29 mouse cellular contexts compared by ENCODE assay signal in genomic region chr10:116944940-116945339, GRCm38 (mm10). TPM values are rescaled to one million over a fixed set of nuclear protein-coding genes. Genes with fewer than 3 reads are reported as not detected.
DNase-seq lines count a peak whose midpoint lies in the region; ATAC-seq lines count a peak whose summit lies in the region.
"Had no signal": no experiment of that assay in that cellular context is flagged by ENCODE, and none has a peak within 500 bp of the region (broad histone marks: within the 10 kb centered on the region; RNA-seq: fewer than 3 reads in every experiment).

No protein-coding gene starts in this region.

- intact Hi-C loops in heart, postnatal 36 days (cut with DNase I) = loop anchor here (5.0 kb wide), 3 partner anchors 87 to 267 kb away; partner anchors contain the start of gene Frs2

- H3K9ac ChIP-seq in heart, embryonic 14.5 days (ENCODE audit: low read length) = peak overlapping the region; percentile 62; the same call in 1 of the 2 replicates
- no peak overlapping the region for H3K9ac ChIP-seq in kidney, embryonic 16.5 days (replicated peaks; ENCODE audit: low read length)
- H3K9ac ChIP-seq: forebrain, postnatal 0 days; limb, embryonic 13.5 days; liver, embryonic 14.5 days had no signal

- H3K4me3 ChIP-seq in heart, embryonic 14.5 days (ENCODE audit: control insufficient read depth in 1 of 2, insufficient read depth in 1 of 2, low read depth in 1 of 2, low read length in 2 of 2) = peak overlapping the region; percentile 6 to 13; a peak in 2 of 4 replicates
- H3K4me3 ChIP-seq in kidney, embryonic 16.5 days (ENCODE audit: low read length) = peak overlapping the region; percentile 7; the same call in 1 of the 2 replicates
- H3K4me3 ChIP-seq: forebrain, embryonic 10.5 days; hindbrain, embryonic 13.5 days; limb, embryonic 13.5 days; midbrain, embryonic 10.5 days had no signal

- no peak; the same call in 1 of the 2 replicates for ATAC-seq in heart, embryonic 14.5 days (ENCODE audit: insufficient number of reproducible peaks, insufficient read depth, low FRiP score, low read depth)
- ATAC-seq in kidney, embryonic 16.5 days (ENCODE audit: low FRiP score, low TSS enrichment) = no peak
- ATAC-seq: forebrain, postnatal 0 days; inflammation-experienced regulatory T-cells, adult 6 months had no signal

- H3K9me3 ChIP-seq in heart, embryonic 14.5 days (ENCODE audit: control insufficient read depth, low read length) = 0 out of 2 replicates have a peak, but pooled peaks cover 7% of the 10 kb centered on the region
- H3K9me3 ChIP-seq in kidney, embryonic 16.5 days (ENCODE audit: low read length) = peaks cover 8% of the 10 kb centered on the region; the same call in 1 of the 2 replicates

- H3K36me3 ChIP-seq in heart, embryonic 14.5 days (ENCODE audit: control insufficient read depth, insufficient read depth, low read length) = peaks cover 9% of the 10 kb centered on the region
- peaks cover 12% of the 10 kb centered on the region for H3K36me3 ChIP-seq in kidney, embryonic 16.5 days (ENCODE audit: insufficient read depth, low read length)

- no peaks in the 10 kb centered on the region for H3K27me3 ChIP-seq in heart, embryonic 14.5 days (ENCODE audit: control insufficient read depth, insufficient read depth, low read length)
- H3K27me3 ChIP-seq in kidney, embryonic 16.5 days (ENCODE audit: insufficient read depth, low read length) = no peaks in the 10 kb centered on the region
- H3K27me3 ChIP-seq: hindbrain, embryonic 13.5 days; limb, embryonic 13.5 days had no signal

- peak overlapping the region; percentile 50 for H3K4me2 ChIP-seq in heart, embryonic 14.5 days (ENCODE audit: low read length)
- H3K4me2 ChIP-seq in kidney, embryonic 16.5 days (replicated peaks; ENCODE audit: low read depth, low read length) = peak overlapping the region; percentile 36
- H3K4me2 ChIP-seq: hindbrain, embryonic 13.5 days; limb, embryonic 13.5 days had no signal

- peak overlapping the region; percentile 90 to 95 for H3K27ac ChIP-seq in heart, embryonic 14.5 days (replicated peaks in 1 of 2; ENCODE audit: control insufficient read depth in 1 of 2, insufficient read depth in 1 of 2, low read depth in 2 of 2, low read length in 2 of 2)
- H3K27ac ChIP-seq in kidney, embryonic 16.5 days (ENCODE audit: low read length) = peak overlapping the region; percentile 76
- H3K27ac ChIP-seq: forebrain, embryonic 10.5 days; hindbrain, embryonic 13.5 days; limb, embryonic 13.5 days; liver, embryonic 14.5 days; macrophage; midbrain, embryonic 10.5 days had no signal

- 16% methylated on average over 10 of the region's 10 CpGs for WGBS in heart, embryonic 14.5 days
- WGBS in kidney, embryonic 16.5 days = 30% methylated on average over 10 of the region's 10 CpGs

- peak; percentile 42 for DNase-seq in adrenal gland, postnatal 14 days
- DNase-seq in adrenal gland, postnatal 36 days = no peak
- DNase-seq in heart, postnatal 36 days = no peak
- DNase-seq in kidney, postnatal 25 days = no peak
- no peak for DNase-seq in gastrocnemius, postnatal 25 days
- DNase-seq: adrenal gland, adult 8-10 months; cerebellum, adult 18-20 months; cerebellum, postnatal 25 days; forebrain, postnatal 0 days; right cerebral cortex, postnatal 25 days; thymus, adult 18-20 months; thymus, postnatal 4 days had no signal

- peaks cover 16 to 36% of the 10 kb centered on the region in 2 experiments for H3K4me1 ChIP-seq in heart, embryonic 14.5 days (ENCODE audit: control insufficient read depth in 2 of 2, insufficient read depth in 2 of 2, low read length in 2 of 2)
- peaks cover 26% of the 10 kb centered on the region for H3K4me1 ChIP-seq in kidney, embryonic 16.5 days (ENCODE audit: insufficient read depth, low read length)

RNA-seq across cellular contexts. Expression of gene Rab3ip, which starts 5.6 kb away (rescaled TPM):
- 48.4 and 50.5 TPM in 2 replicates for total RNA-seq in adrenal gland, postnatal 14 days (2021)
- total RNA-seq in adrenal gland, postnatal 36 days (2021) = 10 to 100 TPM; 35.4 to 51.5 TPM
- 66.2 and 70.9 TPM in 2 replicates for polyA plus RNA-seq in heart, embryonic 14.5 days (2014; fragmentation: Nextera tagmentation; extraction: Ambion mirVana)
- total RNA-seq in heart, postnatal 36 days (2021) = 10 to 100 TPM; 85.3 to 89.2 TPM
- polyA plus RNA-seq in kidney, embryonic 16.5 days (2015; fragmentation: Nextera tagmentation; extraction: Ambion mirVana) = 136 and 141 TPM in 2 replicates
- 10 to 100 TPM; 20.3 to 22.9 TPM for total RNA-seq in gastrocnemius, postnatal 25 days (2021)

RNA-seq across cellular contexts. Expression of gene Gm10271, which starts 27.5 kb away (rescaled TPM):
- total RNA-seq in adrenal gland, postnatal 14 days (2021) = not detected in 2 replicates
- not detected for total RNA-seq in adrenal gland, postnatal 36 days (2021)
- not detected in 2 replicates for polyA plus RNA-seq in heart, embryonic 14.5 days (2014; fragmentation: Nextera tagmentation; extraction: Ambion mirVana)
- not detected for total RNA-seq in heart, postnatal 36 days (2021)
- polyA plus RNA-seq in kidney, embryonic 16.5 days (2015; fragmentation: Nextera tagmentation; extraction: Ambion mirVana) = not detected in 2 replicates
- not detected for total RNA-seq in gastrocnemius, postnatal 25 days (2021)
- total RNA-seq: adrenal gland, adult 8-10 months; forebrain, postnatal 0 days; gastrocnemius, postnatal 4 days; layer of hippocampus, postnatal 25 days; left cerebral cortex, postnatal 10 days; midbrain, postnatal 0 days had no signal
- polyA plus RNA-seq: forebrain, embryonic 10.5 days; forebrain, postnatal 0 days; hindbrain, embryonic 13.5 days; inflammation-experienced regulatory T-cells, adult 6 months; large intestine, adult 2 months; limb, embryonic 13.5 days; liver, embryonic 14.5 days; lung, embryonic 16.5 days; macrophage; midbrain, embryonic 10.5 days; midbrain, postnatal 0 days; spleen, adult 2 months; stomach, embryonic 14.5 days had no signal

RNA-seq across cellular contexts. Expression of gene Best3, which starts 41.2 kb away (rescaled TPM):
- 0.26 and 0.45 TPM in 2 replicates for total RNA-seq in adrenal gland, postnatal 14 days (2021)
- total RNA-seq in adrenal gland, postnatal 36 days (2021) = under 1 TPM; 0.23 to 0.33 TPM
- 0.77 and 0.81 TPM in 2 replicates for polyA plus RNA-seq in heart, embryonic 14.5 days (2014; fragmentation: Nextera tagmentation; extraction: Ambion mirVana)
- 1 to 10 TPM; 4.3 to 4.7 TPM for total RNA-seq in heart, postnatal 36 days (2021)
- polyA plus RNA-seq in kidney, embryonic 16.5 days (2015; fragmentation: Nextera tagmentation; extraction: Ambion mirVana) = 0.18 and 0.32 TPM in 2 replicates
- total RNA-seq in gastrocnemius, postnatal 25 days (2021) = 10 to 100 TPM; 18.2 to 18.6 TPM
- total RNA-seq: forebrain, postnatal 0 days had no signal
- polyA plus RNA-seq: forebrain, embryonic 10.5 days; inflammation-experienced regulatory T-cells, adult 6 months; liver, embryonic 14.5 days; stomach, embryonic 14.5 days had no signal

RNA-seq across cellular contexts. Expression of gene Myrfl, which starts 48.2 kb away (rescaled TPM):
- not detected in 2 replicates for total RNA-seq in adrenal gland, postnatal 14 days (2021)
- total RNA-seq in adrenal gland, postnatal 36 days (2021) = under 1 TPM in 1 of 2 experiments, not detected in 1; 0.10 TPM
- polyA plus RNA-seq in heart, embryonic 14.5 days (2014; fragmentation: Nextera tagmentation; extraction: Ambion mirVana) = 0.26 and 0.34 TPM in 2 replicates
- 1 to 10 TPM; 1.3 to 1.5 TPM for total RNA-seq in heart, postnatal 36 days (2021)
- polyA plus RNA-seq in kidney, embryonic 16.5 days (2015; fragmentation: Nextera tagmentation; extraction: Ambion mirVana) = 0.05 and 0.06 TPM in 2 replicates
- under 1 TPM in 1 of 2 experiments, not detected in 1; 0.18 TPM for total RNA-seq in gastrocnemius, postnatal 25 days (2021)
- total RNA-seq: forebrain, postnatal 0 days had no signal
- polyA plus RNA-seq: forebrain, embryonic 10.5 days; forebrain, postnatal 0 days; inflammation-experienced regulatory T-cells, adult 6 months; liver, embryonic 14.5 days; macrophage had no signal
